Mouse (Mus musculus): ENCODE results near the gene Mkrn2os. TPM values are rescaled to one million over a fixed set of nuclear protein-coding genes. Genes with fewer than 3 reads are reported as not detected.

Gene Mkrn2os
- 1.8 TPM in 2 replicates for polyA plus RNA-seq (2012; rRNA removed)

DNA sequence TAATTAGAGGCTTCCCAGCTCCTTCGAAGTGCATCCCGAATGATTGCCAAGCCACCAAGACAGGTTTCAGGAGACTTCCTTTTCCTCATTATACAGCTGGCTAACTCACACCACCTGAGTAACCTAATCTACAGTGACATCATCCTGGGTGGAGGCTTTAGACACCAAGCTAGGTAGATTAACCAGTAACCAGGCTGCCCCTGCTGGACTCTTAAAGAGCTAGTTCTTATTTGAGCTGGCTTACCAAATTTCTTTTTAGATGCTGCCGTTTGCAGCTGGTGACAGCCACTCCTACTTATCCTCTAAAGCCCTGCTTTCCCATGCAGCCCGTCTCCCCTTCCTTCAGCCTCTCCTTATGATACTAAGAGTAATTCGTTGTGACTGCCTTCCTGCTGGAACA is at the start of gene Mkrn2os:
Mkrn2os (minus strand) TSS at position 119 of the 400 bp plus-strand sequence.

GRCm38 (mm10) chr6:115601715-115602523 is 9.5 kb upstream of the Mkrn2os start, which contains the start of gene Mkrn2:
TSS of gene Mkrn2 (plus strand) at chr6:115601902.

DNA sequence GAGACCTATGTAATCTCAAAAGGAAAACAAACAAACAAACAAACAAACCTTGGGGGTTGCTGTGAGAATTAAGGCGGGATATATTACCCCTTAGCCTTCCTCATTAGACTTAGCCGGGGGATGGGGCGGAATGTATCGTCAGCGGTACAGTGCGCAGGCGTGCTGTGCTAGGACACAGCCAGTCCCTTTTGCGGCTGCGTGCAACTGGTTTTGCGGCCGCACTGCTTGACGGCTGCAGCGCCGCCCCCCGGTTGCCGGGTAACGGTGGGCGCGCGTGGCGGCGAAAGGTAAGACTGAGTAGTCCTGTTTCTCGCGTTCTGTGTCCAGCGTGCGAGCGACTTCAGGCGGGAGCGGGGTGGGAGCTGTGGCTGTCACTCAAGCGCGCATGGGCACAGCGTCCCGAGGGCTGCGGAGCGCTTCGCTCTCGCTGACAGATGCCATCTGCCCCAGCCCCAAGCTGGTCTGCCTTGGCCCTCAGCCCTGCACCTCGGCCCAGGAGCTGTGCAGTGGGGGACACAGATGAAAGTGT is 47.9 kb downstream of the Mkrn2os start, which contains the start of gene Tsen2:
Tsen2 (plus strand) TSS at position 223 of the 529 bp plus-strand sequence.

Other genes starting within 250 kb of the Mkrn2os start
- 25.7 and 28.6 TPM in 2 replicates for gene Pparg, start 231.6 kb downstream of the Mkrn2os start, polyA plus RNA-seq (2012; rRNA removed)
- 5.3 and 5.6 TPM in 2 replicates for gene Tsen2, start 47.9 kb downstream of the Mkrn2os start, polyA plus RNA-seq (2012; rRNA removed)
- 116 and 161 TPM in 2 replicates for gene Mkrn2, start 9.3 kb upstream of the Mkrn2os start, polyA plus RNA-seq (2012; rRNA removed)
- 133 and 136 TPM in 2 replicates for gene Raf1, start 84.1 kb upstream of the Mkrn2os start, polyA plus RNA-seq (2012; rRNA removed)
- 2.8 and 4.5 TPM in 2 replicates for gene Tmem40, start 169.8 kb upstream of the Mkrn2os start, polyA plus RNA-seq (2012; rRNA removed)
- 24.9 and 28.3 TPM in 2 replicates for gene Cand2, start 182.0 kb upstream of the Mkrn2os start, polyA plus RNA-seq (2012; rRNA removed)
- 557 and 914 TPM in 2 replicates for gene Rpl32, start 216.2 kb upstream of the Mkrn2os start, polyA plus RNA-seq (2012; rRNA removed)
- 2.0 and 2.9 TPM in 2 replicates for gene Efcab12, start 245.8 kb upstream of the Mkrn2os start, polyA plus RNA-seq (2012; rRNA removed)